Mouse (Mus musculus) fat pad, adult 2 months (tissue): ENCODE measurements around the gene Defb10.
"Not testable (repeated sequence)": the region's sequence is repeated elsewhere in the genome, so short reads cannot be mapped to it uniquely, and the experiment has no call there.

Experiments used
- DNase-seq: peaks from one replicate; pipeline ENCODE4 v3.0.0-alpha.2; 2011; ENCODE audit warnings: low read depth, low spot score; ENCODE audit errors: extremely low read depth

Defb10 gene

DNA sequence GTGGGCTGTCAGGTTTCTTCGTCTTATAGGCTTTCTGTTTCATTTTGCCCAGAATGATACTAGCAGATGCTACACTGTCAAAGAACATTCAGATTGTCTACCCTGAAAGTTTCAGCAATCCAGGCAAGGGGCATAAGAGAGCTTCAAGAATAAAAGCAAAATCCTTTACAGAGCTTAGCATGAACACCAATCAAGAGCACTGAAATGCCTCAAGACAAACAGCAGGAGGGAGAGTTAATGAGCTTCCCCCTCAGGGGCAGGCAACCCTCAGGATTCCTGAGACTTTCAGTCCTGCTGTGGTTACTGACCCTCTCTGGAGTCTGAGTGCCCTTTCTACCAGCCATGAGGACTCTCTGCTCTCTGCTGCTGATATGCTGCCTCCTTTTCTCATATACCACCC is at the start of gene Defb10:
TSS of gene Defb10 (plus strand) at position 316 of the 400 bp plus-strand sequence.
- DNase-seq: not testable (repeated sequence)

DNA sequence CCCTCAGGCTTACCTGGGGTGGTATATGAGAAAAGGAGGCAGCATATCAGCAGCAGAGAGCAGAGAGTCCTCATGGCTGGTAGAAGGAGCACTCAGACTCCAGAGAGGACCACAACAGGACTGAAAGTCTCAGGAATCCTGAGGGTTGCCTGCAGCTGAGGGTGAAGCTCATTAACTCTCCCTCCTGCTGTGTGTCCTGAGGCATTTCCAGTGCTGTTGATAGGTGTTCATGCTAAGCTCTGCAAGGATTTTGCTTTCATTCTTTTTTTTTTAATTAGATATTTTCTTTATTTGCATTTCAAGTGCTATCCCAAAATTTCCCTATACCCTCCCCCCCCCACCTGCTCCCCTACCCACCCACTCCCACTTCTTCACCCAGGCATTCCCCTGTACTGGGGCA is 26.6 kb downstream of the Defb10 start, which contains the start of gene Defb9:
TSS of gene Defb9 (minus strand) at position 101 of the 400 bp plus-strand sequence.
- not testable (repeated sequence) for DNase-seq

DNA sequence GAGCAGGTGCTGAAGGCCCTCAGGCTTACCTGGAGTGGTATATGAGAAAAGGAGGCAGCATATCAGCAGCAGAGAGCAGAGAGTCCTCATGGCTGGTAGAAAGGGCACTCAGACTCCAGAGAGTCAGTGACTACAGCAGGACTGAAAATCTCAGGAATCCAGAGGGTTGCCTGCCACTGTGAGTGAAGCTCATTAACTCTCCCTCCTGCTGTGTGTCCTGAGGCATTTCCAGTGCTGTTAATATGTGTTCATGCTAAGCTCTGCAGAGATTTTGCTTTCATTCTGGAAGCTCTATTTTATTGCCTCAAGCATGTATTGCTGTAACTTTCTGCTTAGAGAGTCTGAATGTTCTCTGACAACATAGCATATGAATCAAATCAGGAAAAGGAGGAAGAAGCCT is 47.6 kb downstream of the Defb10 start, which contains the start of gene Defb11:
TSS of gene Defb11 (minus strand) at position 123 of the 400 bp plus-strand sequence.
- not testable (repeated sequence) for DNase-seq
